Mouse (Mus musculus): ENCODE results near the gene Rapgef4. TPM values are rescaled to one million over a fixed set of nuclear protein-coding genes. Genes with fewer than 3 reads are reported as not detected.

The Rapgef4 gene
- polyA plus RNA-seq, 1 experiment from 2014 or later: 2.9 TPM

GRCm38 (mm10) chr2:72020755-72021154 is 39.7 kb downstream of the Rapgef4 start:
- DNase-seq (ENCODE audit: low spot score): no peak
- WGBS: 93% methylated on average over 15 of the region's 15 CpGs
- Histone ChIP-seq H3K27ac (no peak overlapping the region), H3K36me3 (no peaks in the 10 kb centered on the region), H3K4me1 (replicated peaks) (no peaks in the 10 kb centered on the region), H3K9me3 (no peaks in the 10 kb centered on the region), H3K4me3 (no peak overlapping the region), H3K27me3 (ENCODE audit: insufficient read depth, poor library complexity, severe bottlenecking) (no peaks in the 10 kb centered on the region)

GRCm38 (mm10) chr2:72021440-72021839 is 40.4 kb downstream of the Rapgef4 start:
- H3K36me3 ChIP-seq: no peaks in the 10 kb centered on the region
- no peaks in the 10 kb centered on the region for H3K9me3 ChIP-seq
- no peak for DNase-seq (ENCODE audit: low spot score)
- WGBS: 89% methylated on average over 5 of the region's 5 CpGs
- no peaks in the 10 kb centered on the region for H3K27me3 ChIP-seq (ENCODE audit: insufficient read depth, poor library complexity, severe bottlenecking)
- H3K4me3 ChIP-seq: no peak overlapping the region
- no peak overlapping the region for H3K27ac ChIP-seq
- no peaks in the 10 kb centered on the region for H3K4me1 ChIP-seq (replicated peaks)

DNA sequence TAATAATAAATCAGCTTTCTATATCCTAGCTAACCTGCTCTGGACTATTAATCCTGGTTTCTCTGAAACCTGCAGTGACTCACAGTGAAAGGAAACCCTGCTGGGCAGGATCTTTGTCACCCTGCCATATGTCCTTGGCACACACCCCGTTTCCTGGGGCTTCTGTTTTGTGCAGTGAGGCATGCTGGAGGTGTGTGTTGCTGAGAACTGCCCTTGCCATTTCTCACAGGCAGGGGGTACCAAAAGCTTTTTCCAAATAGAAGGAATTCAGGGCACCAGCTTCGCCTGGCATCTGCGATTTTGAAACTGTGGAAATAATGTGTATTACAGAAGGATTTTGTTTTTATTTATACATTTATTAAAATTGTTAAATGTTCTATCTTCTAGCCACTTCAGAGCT is 40.8 kb downstream of the Rapgef4 start:
- Histone ChIP-seq H3K27me3 (ENCODE audit: insufficient read depth, poor library complexity, severe bottlenecking) (no peaks in the 10 kb centered on the region), H3K4me3 (no peak overlapping the region), H3K9me3 (no peaks in the 10 kb centered on the region), H3K27ac (no peak overlapping the region), H3K4me1 (replicated peaks) (no peaks in the 10 kb centered on the region), H3K36me3 (no peaks in the 10 kb centered on the region)
- WGBS: 67% methylated on average over 3 of the region's 3 CpGs
- no peak for DNase-seq (ENCODE audit: low spot score)

- Histone ChIP-seq H3K27ac (no peak overlapping the region), H3K4me3 (no peak overlapping the region), H3K9me3 (no peaks in the 10 kb centered on the region), H3K27me3 (ENCODE audit: insufficient read depth, poor library complexity, severe bottlenecking) (no peaks in the 10 kb centered on the region), H3K36me3 (no peaks in the 10 kb centered on the region), H3K4me1 (replicated peaks) (no peaks in the 10 kb centered on the region)
- no peak for DNase-seq (ENCODE audit: low spot score)
- 90% methylated on average over 5 of the region's 5 CpGs for WGBS
Observed at GRCm38 (mm10) chr2:72023791-72024190, 42.8 kb downstream of the Rapgef4 start.

GRCm38 (mm10) chr2:72025660-72026059 is 44.6 kb downstream of the Rapgef4 start:
- Histone ChIP-seq H3K27me3 (ENCODE audit: insufficient read depth, poor library complexity, severe bottlenecking) (no peaks in the 10 kb centered on the region), H3K9me3 (no peaks in the 10 kb centered on the region), H3K4me1 (replicated peaks) (no peaks in the 10 kb centered on the region), H3K27ac (no peak overlapping the region), H3K4me3 (no peak overlapping the region), H3K36me3 (no peaks in the 10 kb centered on the region)
- WGBS: 87% methylated on average over 5 of the region's 5 CpGs
- DNase-seq (ENCODE audit: low spot score): no peak

DNA sequence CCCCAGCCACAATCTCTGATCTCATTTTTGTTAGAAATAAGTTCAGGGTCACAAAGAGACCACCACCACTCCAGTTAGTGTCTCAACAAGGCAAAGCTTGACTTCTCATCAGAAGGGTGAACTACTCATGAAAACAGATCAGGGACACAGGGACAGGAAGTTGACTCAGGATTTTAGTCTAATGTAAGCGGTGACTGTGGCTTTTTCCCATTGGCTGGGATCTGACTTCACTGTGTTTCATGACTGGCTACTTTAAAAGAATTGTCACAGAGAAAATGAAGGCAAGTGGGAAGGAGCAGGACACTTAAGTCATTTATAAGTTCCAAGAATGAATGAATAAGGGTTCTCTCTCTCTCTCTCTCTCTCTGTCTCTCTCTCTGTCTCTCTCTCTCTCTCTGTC is 45.5 kb downstream of the Rapgef4 start:
- Histone ChIP-seq H3K4me3 (no peak overlapping the region), H3K36me3 (no peaks in the 10 kb centered on the region), H3K4me1 (replicated peaks) (no peaks in the 10 kb centered on the region), H3K27me3 (ENCODE audit: insufficient read depth, poor library complexity, severe bottlenecking) (no peaks in the 10 kb centered on the region), H3K27ac (no peak overlapping the region), H3K9me3 (no peaks in the 10 kb centered on the region)
- DNase-seq (ENCODE audit: low spot score): no peak
- WGBS: 90% methylated on average over 1 of the region's 1 CpGs

GRCm38 (mm10) chr2:72029081-72029480 is 48.0 kb downstream of the Rapgef4 start:
- H3K27me3 ChIP-seq (ENCODE audit: insufficient read depth, poor library complexity, severe bottlenecking): no peaks in the 10 kb centered on the region
- H3K9me3 ChIP-seq: no peaks in the 10 kb centered on the region
- no peak for DNase-seq (ENCODE audit: low spot score)
- H3K27ac ChIP-seq: no peak overlapping the region
- no peaks in the 10 kb centered on the region for H3K36me3 ChIP-seq
- 83% methylated on average over 1 of the region's 1 CpGs for WGBS
- no peak overlapping the region for H3K4me3 ChIP-seq
- H3K4me1 ChIP-seq (replicated peaks): no peaks in the 10 kb centered on the region

- H3K4me1 ChIP-seq (replicated peaks): no peaks in the 10 kb centered on the region
- H3K27ac ChIP-seq: no peak overlapping the region
- DNase-seq (ENCODE audit: low spot score): no peak
- 84% methylated on average over 5 of the region's 5 CpGs for WGBS
- H3K9me3 ChIP-seq: no peaks in the 10 kb centered on the region
- H3K36me3 ChIP-seq: no peaks in the 10 kb centered on the region
- no peak overlapping the region for H3K4me3 ChIP-seq
- H3K27me3 ChIP-seq (ENCODE audit: insufficient read depth, poor library complexity, severe bottlenecking): no peaks in the 10 kb centered on the region
Observed at GRCm38 (mm10) chr2:72029586-72030144, 48.6 kb downstream of the Rapgef4 start.

DNA sequence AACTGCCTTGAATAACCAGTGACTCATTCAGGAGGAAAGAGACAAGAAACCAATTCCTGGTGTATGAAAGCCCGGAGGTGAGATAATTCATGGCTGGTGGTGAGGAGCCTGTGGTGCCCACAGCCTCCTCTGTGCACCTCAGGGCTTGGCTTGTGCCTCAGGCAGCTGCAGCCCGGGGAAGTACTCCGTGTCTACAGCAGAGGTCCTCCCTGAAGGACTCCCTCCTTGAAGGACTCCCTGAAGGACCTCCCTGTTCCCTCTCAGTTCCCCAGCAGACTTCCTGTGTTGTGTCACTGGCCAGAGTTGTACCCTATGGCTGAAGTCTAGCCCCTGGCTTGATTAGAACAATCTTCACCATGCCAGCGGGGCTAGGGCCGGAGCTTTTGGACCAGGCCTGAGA is 50.7 kb downstream of the Rapgef4 start:
- H3K27me3 ChIP-seq (ENCODE audit: insufficient read depth, poor library complexity, severe bottlenecking): no peaks in the 10 kb centered on the region; the same call in 1 of the 2 replicates
- H3K36me3 ChIP-seq: no peaks in the 10 kb centered on the region
- H3K9me3 ChIP-seq: no peaks in the 10 kb centered on the region
- no peak for DNase-seq (ENCODE audit: low spot score)
- H3K4me1 ChIP-seq (replicated peaks): no peaks in the 10 kb centered on the region
- 78% methylated on average over 5 of the region's 5 CpGs for WGBS
- H3K4me3 ChIP-seq: no peak overlapping the region
- H3K27ac ChIP-seq: no peak overlapping the region

GRCm38 (mm10) chr2:72035616-72036015 is 54.6 kb downstream of the Rapgef4 start:
- Histone ChIP-seq H3K4me1 (replicated peaks) (peaks cover 12% of the 10 kb centered on the region), H3K9me3 (no peaks in the 10 kb centered on the region), H3K27ac (no peak overlapping the region), H3K4me3 (no peak overlapping the region), H3K27me3 (ENCODE audit: insufficient read depth, poor library complexity, severe bottlenecking) (peaks cover 4% of the 10 kb centered on the region; the same call in 1 of the 2 replicates), H3K36me3 (no peaks in the 10 kb centered on the region)
- WGBS: 52% methylated on average over 8 of the region's 8 CpGs
- DNase-seq (ENCODE audit: low spot score): no peak

DNA sequence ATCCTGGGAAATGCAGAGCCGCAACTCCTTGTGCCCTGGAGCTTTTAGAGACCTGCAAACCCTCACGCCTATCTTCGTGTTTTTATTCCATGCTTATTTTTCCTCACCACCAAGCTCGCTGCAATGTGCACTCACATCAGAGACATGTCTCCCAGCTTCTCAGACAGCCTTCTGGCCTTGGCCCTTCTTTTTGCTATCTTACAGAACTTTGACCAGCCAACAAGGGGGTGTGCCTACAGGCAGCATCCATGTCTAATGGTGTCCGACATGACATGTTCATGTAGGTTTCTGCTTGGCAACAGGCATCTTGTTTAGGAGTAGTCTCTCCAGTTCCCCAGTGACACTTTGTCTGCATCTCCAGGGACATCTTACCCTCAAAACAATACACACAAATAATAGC is 56.3 kb downstream of the Rapgef4 start:
- Histone ChIP-seq H3K36me3 (no peaks in the 10 kb centered on the region), H3K4me3 (no peak overlapping the region), H3K27ac (no peak overlapping the region), H3K4me1 (replicated peaks) (peaks cover 12% of the 10 kb centered on the region), H3K9me3 (no peaks in the 10 kb centered on the region), H3K27me3 (ENCODE audit: insufficient read depth, poor library complexity, severe bottlenecking) (peaks cover 4% of the 10 kb centered on the region; the same call in 1 of the 2 replicates)
- no peak for DNase-seq (ENCODE audit: low spot score)
- WGBS: 92% methylated on average over 5 of the region's 5 CpGs

DNA sequence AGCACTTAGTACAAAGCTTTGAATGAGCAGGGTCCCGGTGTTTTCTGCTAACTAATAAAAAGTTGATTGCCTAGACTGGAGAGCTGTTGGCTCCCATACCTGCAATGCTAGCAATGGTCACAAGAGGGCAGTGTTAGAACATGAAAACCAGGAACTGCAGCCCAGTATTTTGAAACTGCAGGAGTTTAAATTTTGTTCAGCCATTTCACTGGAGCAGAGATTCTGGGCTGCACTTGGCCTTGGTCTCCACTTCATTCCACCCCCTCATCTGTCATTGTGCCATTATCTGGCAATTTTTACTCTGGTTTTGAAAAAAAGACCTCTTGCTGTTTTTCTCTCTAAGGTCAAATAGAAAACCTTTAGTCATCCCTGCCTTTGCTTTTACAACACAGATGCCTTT is 57.2 kb downstream of the Rapgef4 start:
- Histone ChIP-seq H3K27ac (0 out of 2 replicates have a peak overlapping the region, but pooled peaks have one; percentile 14), H3K27me3 (ENCODE audit: insufficient read depth, poor library complexity, severe bottlenecking) (peaks cover 4% of the 10 kb centered on the region; the same call in 1 of the 2 replicates), H3K9me3 (no peaks in the 10 kb centered on the region), H3K4me3 (no peak overlapping the region), H3K4me1 (replicated peaks) (peaks cover 12% of the 10 kb centered on the region), H3K36me3 (no peaks in the 10 kb centered on the region)
- 40% methylated on average over 1 of the region's 1 CpGs for WGBS
- peak; percentile 81 for DNase-seq (ENCODE audit: low spot score)

- no peak for DNase-seq (ENCODE audit: low spot score)
Observed at GRCm38 (mm10) chr2:72038651-72039251, 57.7 kb downstream of the Rapgef4 start.

More at GRCm38 (mm10) chr2:72038651-72039251, 57.7 kb downstream of the Rapgef4 start:
- H3K36me3 ChIP-seq: no peaks in the 10 kb centered on the region
- H3K27ac ChIP-seq: 0 out of 2 replicates have a peak overlapping the region, but pooled peaks have one; percentile 14
- no peaks in the 10 kb centered on the region for H3K9me3 ChIP-seq
- 81% methylated on average over 18 of the region's 18 CpGs for WGBS
- peaks cover 12% of the 10 kb centered on the region for H3K4me1 ChIP-seq (replicated peaks)
- H3K27me3 ChIP-seq (ENCODE audit: insufficient read depth, poor library complexity, severe bottlenecking): peaks cover 4% of the 10 kb centered on the region; the same call in 1 of the 2 replicates
- H3K4me3 ChIP-seq: no peak overlapping the region
